Mouse (Mus musculus): Measurements from ENCODE around the gene Rad23b.

DNA sequence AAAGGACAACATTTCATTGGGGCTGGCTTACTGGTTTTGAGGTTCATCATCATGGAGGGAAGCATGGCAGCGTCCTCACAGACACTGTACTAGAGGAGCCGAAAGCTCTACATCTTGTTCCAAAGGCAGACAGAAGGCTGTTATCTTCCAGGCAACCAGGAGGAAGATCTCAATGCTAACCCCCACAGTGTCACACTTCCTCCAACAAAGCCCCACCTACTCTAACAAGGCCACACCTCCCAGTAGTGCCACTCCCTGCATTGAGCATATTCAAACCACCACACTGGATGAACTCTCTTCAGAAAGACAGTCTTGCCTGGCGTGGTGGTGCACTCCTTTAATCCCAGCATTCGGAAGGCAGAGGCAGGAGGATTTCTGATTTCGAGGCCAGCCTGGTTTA lies 7.2 kb upstream of the Rad23b start:
- TF ChIP-seq CTCF (IDR thresholded peaks at IDR 0.05; ENCODE audit: low read depth, low read length): no peak
- TF ChIP-seq POLR2A (IDR thresholded peaks at IDR 0.05; ENCODE audit: borderline replicate concordance, low read depth, low read length): no peak

Measured in bone marrow macrophage, adult 2 months (primary cell).